Mouse (Mus musculus) midbrain, embryonic 16.5 days (tissue): ENCODE results near the gene Olfr560. TPM values are rescaled to one million over a fixed set of nuclear protein-coding genes. Genes with fewer than 3 reads are reported as not detected.

Source experiments
- polyA plus RNA-seq: library from polyadenylated mRNA; unstranded; fragments of >200 nt; fragmentation: Nextera tagmentation; extraction: Ambion mirVana; gene quantifications from 2 replicates; pipeline ENCODE4 v1.2.1, GENCODE M21; 2015

Olfr560 gene
- polyA plus RNA-seq, 1 experiment from 2014 or later = not detected

Other genes starting within 250 kb of the Olfr560 start
- not detected in 2 replicates for gene Olfr547, start 224.6 kb downstream of the Olfr560 start, polyA plus RNA-seq
- not detected in 2 replicates for gene Olfr548-ps1, start 218.5 kb downstream of the Olfr560 start, polyA plus RNA-seq
- not detected in 2 replicates for gene Olfr549, start 209.5 kb downstream of the Olfr560 start, polyA plus RNA-seq
- gene Trim21, start 193.9 kb downstream of the Olfr560 start, polyA plus RNA-seq = not detected in 2 replicates
- gene Olfr550, start 187.9 kb downstream of the Olfr560 start, polyA plus RNA-seq = not detected in 2 replicates
- gene Olfr551, start 167.5 kb downstream of the Olfr560 start, polyA plus RNA-seq = not detected in 2 replicates
- not detected in 2 replicates for gene Olfr552, start 161.6 kb downstream of the Olfr560 start, polyA plus RNA-seq
- not detected in 2 replicates for gene Olfr553, start 141.1 kb downstream of the Olfr560 start, polyA plus RNA-seq
- not detected in 2 replicates for gene Olfr554, start 120.9 kb downstream of the Olfr560 start, polyA plus RNA-seq
- gene Olfr555, start 100.5 kb downstream of the Olfr560 start, polyA plus RNA-seq = not detected in 2 replicates
- not detected in 2 replicates for gene Olfr556, start 94.5 kb downstream of the Olfr560 start, polyA plus RNA-seq
- gene Trim68, start 72.0 kb downstream of the Olfr560 start, polyA plus RNA-seq = 6.4 and 7.3 TPM in 2 replicates
- not detected in 2 replicates for gene Olfr557, start 63.5 kb downstream of the Olfr560 start, polyA plus RNA-seq
- not detected in 2 replicates for gene Olfr558, start 57.2 kb downstream of the Olfr560 start, polyA plus RNA-seq
- not detected in 2 replicates for gene Olfr33, start 40.3 kb downstream of the Olfr560 start, polyA plus RNA-seq
- gene Olfr559, start 31.9 kb downstream of the Olfr560 start, polyA plus RNA-seq = not detected in 2 replicates
- 0.16 TPM in 1 of 2 replicates, not detected in the other for gene Olfr78, start 105 bp upstream of the Olfr560 start, polyA plus RNA-seq
- not detected in 2 replicates for gene Olfr561, start 11.9 kb upstream of the Olfr560 start, polyA plus RNA-seq
- not detected in 2 replicates for gene Olfr564, start 44.1 kb upstream of the Olfr560 start, polyA plus RNA-seq
- gene Olfr566, start 99.4 kb upstream of the Olfr560 start, polyA plus RNA-seq = not detected in 2 replicates
- gene Olfr568, start 117.8 kb upstream of the Olfr560 start, polyA plus RNA-seq = not detected in 2 replicates
- not detected in 2 replicates for gene Olfr569, start 131.5 kb upstream of the Olfr560 start, polyA plus RNA-seq
- gene Olfr570, start 135.2 kb upstream of the Olfr560 start, polyA plus RNA-seq = 0.20 TPM in 1 of 2 replicates, not detected in the other
- not detected in 2 replicates for gene Olfr571, start 158.2 kb upstream of the Olfr560 start, polyA plus RNA-seq
- gene Olfr572, start 165.0 kb upstream of the Olfr560 start, polyA plus RNA-seq = not detected in 2 replicates
- not detected in 2 replicates for gene Olfr573-ps1, start 183.2 kb upstream of the Olfr560 start, polyA plus RNA-seq
- gene Olfr574, start 189.1 kb upstream of the Olfr560 start, polyA plus RNA-seq = not detected in 2 replicates
- gene Olfr575, start 199.4 kb upstream of the Olfr560 start, polyA plus RNA-seq = not detected in 2 replicates
- not detected in 2 replicates for gene Olfr576, start 203.3 kb upstream of the Olfr560 start, polyA plus RNA-seq
- not detected in 2 replicates for gene Olfr577, start 216.6 kb upstream of the Olfr560 start, polyA plus RNA-seq
- gene Olfr578, start 230.0 kb upstream of the Olfr560 start, polyA plus RNA-seq = not detected in 2 replicates